Mouse (Mus musculus): ENCODE measurements around the gene Nap1l4.
"Not testable (repeated sequence)": the region's sequence is repeated elsewhere in the genome, so short reads cannot be mapped to it uniquely, and the experiment has no call there.

The Nap1l4 gene

GRCm38 (mm10) chr7:143548231-143548961 is 510 bp downstream of the Nap1l4 start:
- H3K27me3 ChIP-seq (ENCODE audit: control insufficient read depth, insufficient read depth, low read length, poor library complexity, severe bottlenecking): no peaks in the 10 kb centered on the region
- H3K36me3 ChIP-seq (ENCODE audit: control insufficient read depth, insufficient read depth, low read length, poor library complexity, severe bottlenecking): no peaks in the 10 kb centered on the region
- DNase-seq (ENCODE audit: low read depth, low spot score): peak; percentile 71

- Histone ChIP-seq H3K27me3 (ENCODE audit: control insufficient read depth, insufficient read depth, low read length, poor library complexity, severe bottlenecking) (no peaks in the 10 kb centered on the region), H3K36me3 (ENCODE audit: control insufficient read depth, insufficient read depth, low read length, poor library complexity, severe bottlenecking) (no peaks in the 10 kb centered on the region)
- DNase-seq (ENCODE audit: low read depth, low spot score): peak; percentile 11
Measured at GRCm38 (mm10) chr7:143546554-143546953, 2.4 kb downstream of the Nap1l4 start.

- DNase-seq (ENCODE audit: low read depth, low spot score): peak; percentile 78
- H3K27me3 ChIP-seq (ENCODE audit: control insufficient read depth, insufficient read depth, low read length, poor library complexity, severe bottlenecking): no peaks in the 10 kb centered on the region
- no peaks in the 10 kb centered on the region for H3K36me3 ChIP-seq (ENCODE audit: control insufficient read depth, insufficient read depth, low read length, poor library complexity, severe bottlenecking)
Measured at GRCm38 (mm10) chr7:143544368-143544767, 4.5 kb downstream of the Nap1l4 start.

- no peak for DNase-seq (ENCODE audit: low read depth, low spot score)
- Histone ChIP-seq H3K27me3 (ENCODE audit: control insufficient read depth, insufficient read depth, low read length, poor library complexity, severe bottlenecking) (no peaks in the 10 kb centered on the region), H3K36me3 (ENCODE audit: control insufficient read depth, insufficient read depth, low read length, poor library complexity, severe bottlenecking) (peaks cover 13% of the 10 kb centered on the region)
Measured at GRCm38 (mm10) chr7:143538671-143539070, 10.2 kb downstream of the Nap1l4 start.

GRCm38 (mm10) chr7:143538229-143538628 is 10.7 kb downstream of the Nap1l4 start:
- peaks cover 14% of the 10 kb centered on the region for H3K36me3 ChIP-seq (ENCODE audit: control insufficient read depth, insufficient read depth, low read length, poor library complexity, severe bottlenecking)
- not testable (repeated sequence) for H3K27me3 ChIP-seq (ENCODE audit: control insufficient read depth, insufficient read depth, low read length, poor library complexity, severe bottlenecking); DNase-seq (ENCODE audit: low read depth, low spot score)

GRCm38 (mm10) chr7:143536251-143536650 is 12.7 kb downstream of the Nap1l4 start:
- H3K36me3 ChIP-seq (ENCODE audit: control insufficient read depth, insufficient read depth, low read length, poor library complexity, severe bottlenecking): peaks cover 24% of the 10 kb centered on the region
- no peaks in the 10 kb centered on the region for H3K27me3 ChIP-seq (ENCODE audit: control insufficient read depth, insufficient read depth, low read length, poor library complexity, severe bottlenecking)
- no peak for DNase-seq (ENCODE audit: low read depth, low spot score)

- peaks cover 28% of the 10 kb centered on the region for H3K36me3 ChIP-seq (ENCODE audit: control insufficient read depth, insufficient read depth, low read length, poor library complexity, severe bottlenecking)
- no peak for DNase-seq (ENCODE audit: low read depth, low spot score)
- no peaks in the 10 kb centered on the region for H3K27me3 ChIP-seq (ENCODE audit: control insufficient read depth, insufficient read depth, low read length, poor library complexity, severe bottlenecking)
Measured at GRCm38 (mm10) chr7:143533284-143533683, 15.6 kb downstream of the Nap1l4 start.

GRCm38 (mm10) chr7:143532410-143532809 is 16.5 kb downstream of the Nap1l4 start:
- no peak for DNase-seq (ENCODE audit: low read depth, low spot score)
- peaks cover 27% of the 10 kb centered on the region for H3K36me3 ChIP-seq (ENCODE audit: control insufficient read depth, insufficient read depth, low read length, poor library complexity, severe bottlenecking)
- no peaks in the 10 kb centered on the region for H3K27me3 ChIP-seq (ENCODE audit: control insufficient read depth, insufficient read depth, low read length, poor library complexity, severe bottlenecking)

- Histone ChIP-seq H3K27me3 (ENCODE audit: control insufficient read depth, insufficient read depth, low read length, poor library complexity, severe bottlenecking) (no peaks in the 10 kb centered on the region), H3K36me3 (ENCODE audit: control insufficient read depth, insufficient read depth, low read length, poor library complexity, severe bottlenecking) (peaks cover 20% of the 10 kb centered on the region)
- DNase-seq (ENCODE audit: low read depth, low spot score): no peak
Measured at GRCm38 (mm10) chr7:143519333-143519732, 29.6 kb downstream of the Nap1l4 start.

- DNase-seq (ENCODE audit: low read depth, low spot score): no peak
- H3K36me3 ChIP-seq (ENCODE audit: control insufficient read depth, insufficient read depth, low read length, poor library complexity, severe bottlenecking): peaks cover 12% of the 10 kb centered on the region
- no peaks in the 10 kb centered on the region for H3K27me3 ChIP-seq (ENCODE audit: control insufficient read depth, insufficient read depth, low read length, poor library complexity, severe bottlenecking)
Measured at GRCm38 (mm10) chr7:143514416-143514768, 34.5 kb downstream of the Nap1l4 start.

- no peak for DNase-seq (ENCODE audit: low read depth, low spot score)
- Histone ChIP-seq H3K36me3 (ENCODE audit: control insufficient read depth, insufficient read depth, low read length, poor library complexity, severe bottlenecking) (peaks cover 11% of the 10 kb centered on the region), H3K27me3 (ENCODE audit: control insufficient read depth, insufficient read depth, low read length, poor library complexity, severe bottlenecking) (no peaks in the 10 kb centered on the region)
Measured at GRCm38 (mm10) chr7:143513763-143514415, 35.0 kb downstream of the Nap1l4 start.

GRCm38 (mm10) chr7:143511335-143511712 is 37.6 kb downstream of the Nap1l4 start:
- H3K36me3 ChIP-seq (ENCODE audit: control insufficient read depth, insufficient read depth, low read length, poor library complexity, severe bottlenecking): peaks cover 3% of the 10 kb centered on the region
- DNase-seq (ENCODE audit: low read depth, low spot score): no peak
- no peaks in the 10 kb centered on the region for H3K27me3 ChIP-seq (ENCODE audit: control insufficient read depth, insufficient read depth, low read length, poor library complexity, severe bottlenecking)

GRCm38 (mm10) chr7:143510593-143511334 is 38.1 kb downstream of the Nap1l4 start:
- Histone ChIP-seq H3K27me3 (ENCODE audit: control insufficient read depth, insufficient read depth, low read length, poor library complexity, severe bottlenecking) (no peaks in the 10 kb centered on the region), H3K36me3 (ENCODE audit: control insufficient read depth, insufficient read depth, low read length, poor library complexity, severe bottlenecking) (peaks cover 3% of the 10 kb centered on the region)
- DNase-seq (ENCODE audit: low read depth, low spot score): no peak

GRCm38 (mm10) chr7:143509566-143509965 is 39.3 kb downstream of the Nap1l4 start:
- Histone ChIP-seq H3K27me3 (ENCODE audit: control insufficient read depth, insufficient read depth, low read length, poor library complexity, severe bottlenecking) (no peaks in the 10 kb centered on the region), H3K36me3 (ENCODE audit: control insufficient read depth, insufficient read depth, low read length, poor library complexity, severe bottlenecking) (peaks cover 1% of the 10 kb centered on the region)
- no peak for DNase-seq (ENCODE audit: low read depth, low spot score)

- Histone ChIP-seq H3K27me3 (ENCODE audit: control insufficient read depth, insufficient read depth, low read length, poor library complexity, severe bottlenecking) (no peaks in the 10 kb centered on the region), H3K36me3 (ENCODE audit: control insufficient read depth, insufficient read depth, low read length, poor library complexity, severe bottlenecking) (no peaks in the 10 kb centered on the region)
- peak; percentile 69 for DNase-seq (ENCODE audit: low read depth, low spot score)
Measured at GRCm38 (mm10) chr7:143506675-143507074, 42.2 kb downstream of the Nap1l4 start.
